Mouse (Mus musculus): Measurements from ENCODE around the gene Myo16. TPM values are rescaled to one million over a fixed set of nuclear protein-coding genes. Genes with fewer than 3 reads are reported as not detected.

Myo16 gene
- polyA plus RNA-seq, 1 experiment from 2014 or later, result 0.68 TPM

GRCm38 (mm10) chr8:10664861-10665543, 511.3 kb downstream of the Myo16 start:
- no peak for DNase-seq (ENCODE audit: low spot score)

GRCm38 (mm10) chr8:10665821-10666283, 512.1 kb downstream of the Myo16 start:
- no peak for DNase-seq (ENCODE audit: low spot score)

GRCm38 (mm10) chr8:10671862-10672548, 518.3 kb downstream of the Myo16 start:
- no peak for DNase-seq (ENCODE audit: low spot score)

- no peak for DNase-seq (ENCODE audit: low spot score)
Observed at GRCm38 (mm10) chr8:10677840-10678410, 524.2 kb downstream of the Myo16 start.

- no peak for DNase-seq (ENCODE audit: low spot score)
Observed at GRCm38 (mm10) chr8:10681926-10682325, 528.2 kb downstream of the Myo16 start.

- no peak for DNase-seq (ENCODE audit: low spot score)
Observed at GRCm38 (mm10) chr8:10683088-10683487, 529.4 kb downstream of the Myo16 start.

Other genes with a start within 250 kb of the Myo16 start
- 34.4 and 36.5 TPM in 2 replicates for gene Lig4, start 176.2 kb upstream of the Myo16 start, polyA plus RNA-seq (2015; fragmentation: Nextera tagmentation; extraction: Ambion mirVana)
- 17.9 and 19.0 TPM in 2 replicates for gene Abhd13, start 176.2 kb upstream of the Myo16 start, polyA plus RNA-seq (2015; fragmentation: Nextera tagmentation; extraction: Ambion mirVana)
- gene Tnfsf13b, start 147.4 kb upstream of the Myo16 start, polyA plus RNA-seq (2015; fragmentation: Nextera tagmentation; extraction: Ambion mirVana), result 0.53 and 1.1 TPM in 2 replicates

All from thymus, postnatal 0 days (tissue).